Comparison of ENCODE assay signal across 16 mouse cellular contexts in the genomic region with DNA sequence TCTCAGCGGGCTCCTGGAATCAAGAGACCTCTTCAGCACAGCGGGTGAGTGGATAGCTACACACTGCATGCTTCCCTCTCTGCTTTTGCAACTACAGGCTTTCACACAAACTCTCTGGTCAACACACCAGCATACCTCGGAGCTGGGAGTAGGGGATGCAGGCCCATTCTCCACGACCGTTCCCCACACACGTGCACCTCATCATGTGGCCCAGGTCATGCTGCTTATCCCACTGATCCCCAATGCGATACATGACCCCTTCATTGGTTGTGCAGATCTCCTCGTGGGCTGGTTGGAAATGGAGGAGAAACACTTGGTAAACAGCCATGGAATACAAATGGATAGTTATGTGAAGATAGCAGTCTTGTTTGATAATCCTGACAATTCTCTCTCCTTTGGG.
"Had no signal": no experiment of that assay in that cellular context is flagged by ENCODE, and none has a peak within 500 bp of the region (broad histone marks: within the 10 kb centered on the region; RNA-seq: fewer than 3 reads in every experiment).

No protein-coding gene starts in this region.

- H3K4me2 ChIP-seq: neural tube, embryonic 12.5 days; neural tube, embryonic 13.5 days; neural tube, embryonic 15.5 days; stomach, embryonic 15.5 days had no signal

- DNase-seq: retina, postnatal 1 day; right cerebral cortex, adult 18-20 months; right cerebral cortex, postnatal 14 days; right cerebral cortex, postnatal 25 days; right cerebral cortex, postnatal 4 days; spleen, adult 18-20 months; thymus, adult 18-20 months; thymus, adult 2 months; thymus, postnatal 14 days; thymus, postnatal 25 days; thymus, postnatal 36 days; thymus, postnatal 4 days had no signal

- H3K4me3 ChIP-seq: neural tube, embryonic 12.5 days; neural tube, embryonic 13.5 days; neural tube, embryonic 15.5 days; stomach, embryonic 15.5 days had no signal

- H3K27me3 ChIP-seq: neural tube, embryonic 12.5 days; neural tube, embryonic 13.5 days; neural tube, embryonic 15.5 days; stomach, embryonic 15.5 days had no signal

- H3K9me3 ChIP-seq: neural tube, embryonic 12.5 days; neural tube, embryonic 13.5 days; neural tube, embryonic 15.5 days; stomach, embryonic 15.5 days had no signal

- H3K4me1 ChIP-seq: neural tube, embryonic 12.5 days; neural tube, embryonic 13.5 days; stomach, embryonic 15.5 days had no signal
